Mouse (Mus musculus) kidney, postnatal 14 days (tissue): Measurements from ENCODE around the gene Rimbp3.
"Not testable (repeated sequence)": the region's sequence is repeated elsewhere in the genome, so short reads cannot be mapped to it uniquely, and the experiment has no call there.

Experiments
- DNase-seq: peaks from one replicate; pipeline ENCODE4 v3.0.0; 2022; ENCODE audit warnings: mixed read lengths

Rimbp3 gene

GRCm38 (mm10) chr16:17208389-17209361, at the start of gene Rimbp3:
Gene Rimbp3 (plus strand): TSS chr16:17208603.
- peak; percentile 89 for DNase-seq

DNA sequence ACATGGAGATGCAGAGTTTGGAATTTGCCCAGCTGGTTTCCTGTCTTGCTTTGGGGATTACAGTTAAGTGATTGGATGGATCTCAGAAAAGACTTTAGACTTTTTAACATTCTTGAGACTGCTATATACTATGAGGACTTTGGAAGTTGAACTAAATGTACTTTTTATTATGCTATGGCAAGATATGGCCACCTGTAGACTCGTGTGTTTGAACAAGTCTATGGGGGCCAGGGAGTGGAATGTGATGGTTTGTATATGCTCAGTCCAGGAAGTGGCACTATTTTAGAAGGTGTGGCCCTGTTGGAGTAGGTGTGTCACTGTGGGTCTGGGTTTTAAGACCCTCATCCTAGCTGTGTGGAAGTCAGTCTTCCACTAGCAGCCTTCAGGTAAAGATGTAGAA, 42.9 kb upstream of the Rimbp3 start:
- DNase-seq = not testable (repeated sequence)

DNA sequence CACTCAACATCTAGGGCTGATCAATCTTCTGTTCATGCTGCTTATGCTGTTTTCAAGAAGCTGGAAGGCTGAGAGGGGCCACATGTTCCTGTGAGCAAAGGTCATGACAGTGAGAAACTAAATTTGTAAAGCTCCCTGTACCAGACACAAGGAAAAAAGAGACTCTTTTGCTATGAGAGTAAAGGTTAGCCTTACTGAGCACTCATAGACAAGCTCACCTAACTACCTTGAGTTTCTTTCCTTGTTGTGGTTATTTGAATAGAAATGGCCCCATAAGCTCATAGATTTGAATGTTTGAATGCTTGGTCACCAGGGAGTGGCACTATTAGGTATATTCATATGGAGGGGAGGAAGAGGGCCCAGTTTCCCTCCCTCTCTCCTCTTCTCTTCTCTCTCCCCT, 41.2 kb upstream of the Rimbp3 start:
- no peak for DNase-seq

GRCm38 (mm10) chr16:17168049-17168448, 40.4 kb upstream of the Rimbp3 start:
- no peak for DNase-seq

DNA sequence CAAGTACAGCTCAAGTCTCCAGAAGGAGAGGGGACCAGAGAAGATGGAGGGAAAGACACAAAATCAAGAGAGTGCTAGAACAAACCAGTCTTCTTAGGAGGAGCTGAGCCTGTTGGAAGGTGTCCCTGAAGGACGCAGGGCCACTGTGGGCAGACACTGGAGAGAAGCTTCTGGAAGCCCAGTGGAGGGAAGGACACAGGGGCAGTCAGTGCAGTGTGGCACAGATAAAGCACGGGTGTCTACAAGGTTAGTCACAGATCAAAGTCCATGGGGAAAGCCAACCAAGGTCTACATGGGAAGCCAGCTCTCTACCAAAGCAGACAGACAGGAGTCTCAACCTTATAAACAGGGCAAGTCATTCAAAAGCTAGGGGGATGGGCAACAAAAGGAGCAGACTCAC, 32.6 kb upstream of the Rimbp3 start:
- no peak for DNase-seq

- no peak for DNase-seq
Observed at GRCm38 (mm10) chr16:17177623-17178170, 30.7 kb upstream of the Rimbp3 start.

GRCm38 (mm10) chr16:17179706-17180105, 28.7 kb upstream of the Rimbp3 start:
- DNase-seq = no peak

DNA sequence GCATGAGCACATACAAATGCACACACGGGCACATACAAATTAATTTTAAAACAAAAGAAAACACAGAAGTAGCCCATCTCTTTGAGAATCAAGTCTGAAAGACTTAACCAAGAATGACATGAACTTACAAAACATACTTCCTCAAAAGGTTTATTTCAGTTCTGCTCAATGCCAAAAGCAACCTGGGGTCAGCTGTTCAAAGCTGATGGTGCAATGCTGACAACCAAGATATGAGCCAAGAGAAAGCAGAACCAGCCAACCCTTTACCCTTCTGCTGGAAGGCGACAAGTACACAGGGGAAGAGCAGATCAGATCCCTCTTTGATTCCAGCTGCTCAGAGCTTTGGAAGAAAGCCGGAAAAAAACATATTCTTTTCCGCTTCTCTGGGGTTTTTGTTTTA, 27.0 kb upstream of the Rimbp3 start:
- DNase-seq = no peak

- DNase-seq = no peak
Observed at GRCm38 (mm10) chr16:17182136-17182535, 26.3 kb upstream of the Rimbp3 start.

GRCm38 (mm10) chr16:17183003-17183402, 25.4 kb upstream of the Rimbp3 start:
- no peak for DNase-seq

DNA sequence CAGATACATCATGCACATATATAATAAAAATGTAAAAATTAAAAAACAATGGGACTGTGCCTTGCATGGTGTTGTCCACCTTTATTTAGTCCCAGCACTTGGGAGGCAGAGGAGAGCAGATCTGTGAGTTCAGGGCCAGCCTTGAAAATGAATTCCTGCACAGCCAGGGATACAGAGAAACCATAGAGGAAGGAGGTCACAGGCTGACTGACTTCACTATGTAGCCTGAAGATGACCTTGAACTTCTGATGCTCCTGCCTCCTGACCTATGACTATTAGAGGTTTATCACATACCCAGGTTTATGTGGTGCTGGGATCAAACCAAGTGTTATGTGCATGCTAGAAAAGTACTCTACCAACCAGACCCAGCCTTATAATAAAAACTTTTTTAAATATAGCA, 22.9 kb upstream of the Rimbp3 start:
- no peak for DNase-seq

DNA sequence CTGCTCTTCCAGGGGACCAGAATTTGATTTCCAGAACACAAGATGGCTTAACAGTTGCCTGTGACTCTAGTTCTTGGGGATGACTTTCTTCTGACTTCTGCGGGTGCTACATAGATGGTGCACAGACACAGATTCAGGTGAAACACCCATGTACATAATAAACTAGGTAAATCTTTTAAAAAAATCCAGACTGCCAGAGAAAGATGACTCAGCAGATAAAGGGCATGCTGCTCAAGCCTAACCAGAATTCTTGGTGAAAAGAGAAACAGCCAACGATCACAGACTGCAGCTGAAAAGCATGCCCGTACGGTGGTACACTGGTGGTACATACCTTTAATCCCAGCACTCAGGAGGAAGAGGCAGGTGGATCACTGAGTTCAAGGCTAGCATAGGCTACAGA, 14.6 kb upstream of the Rimbp3 start:
- DNase-seq = no peak

GRCm38 (mm10) chr16:17200121-17200952, 8.1 kb upstream of the Rimbp3 start:
- DNase-seq = no peak

DNA sequence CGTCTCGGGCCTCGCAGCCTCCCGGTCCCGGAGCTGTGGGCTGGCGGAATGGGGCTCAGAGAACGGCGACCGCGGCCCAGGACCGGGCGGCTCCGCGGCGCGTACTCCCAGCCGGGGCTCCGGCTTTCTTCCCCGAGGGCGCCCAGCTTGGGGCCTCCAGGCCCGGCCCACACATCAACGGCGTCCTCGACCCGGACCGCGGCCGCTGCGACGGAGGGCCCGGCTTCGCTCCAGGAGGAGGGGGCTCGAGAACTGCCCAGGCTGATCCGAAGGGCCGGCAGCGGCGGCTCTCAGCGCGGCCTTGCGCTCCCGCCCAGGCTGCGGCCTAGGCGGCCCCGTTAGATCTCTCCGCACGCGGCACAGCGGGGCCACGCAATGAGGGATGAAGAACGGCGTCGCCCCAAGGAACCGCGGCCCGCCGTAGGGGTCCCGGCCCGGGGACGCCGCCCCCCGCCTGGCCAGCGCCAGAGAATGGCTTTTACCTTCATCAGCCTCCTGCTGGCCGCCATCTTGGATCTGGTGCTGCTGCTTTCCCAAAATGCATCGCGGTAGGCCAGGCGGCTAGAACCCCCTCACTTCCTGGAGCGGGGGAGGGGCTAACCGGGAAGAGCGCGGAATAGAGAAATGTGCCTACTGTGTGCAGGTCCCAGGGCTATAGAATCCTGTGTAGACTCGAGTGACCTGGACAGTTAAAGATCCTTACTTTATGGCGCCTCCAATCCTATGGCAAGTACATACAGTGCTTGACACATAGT, 7.3 kb upstream of the Rimbp3 start:
- peak; percentile 91 for DNase-seq

GRCm38 (mm10) chr16:17201977-17202376, 6.4 kb upstream of the Rimbp3 start:
- DNase-seq = no peak

DNA sequence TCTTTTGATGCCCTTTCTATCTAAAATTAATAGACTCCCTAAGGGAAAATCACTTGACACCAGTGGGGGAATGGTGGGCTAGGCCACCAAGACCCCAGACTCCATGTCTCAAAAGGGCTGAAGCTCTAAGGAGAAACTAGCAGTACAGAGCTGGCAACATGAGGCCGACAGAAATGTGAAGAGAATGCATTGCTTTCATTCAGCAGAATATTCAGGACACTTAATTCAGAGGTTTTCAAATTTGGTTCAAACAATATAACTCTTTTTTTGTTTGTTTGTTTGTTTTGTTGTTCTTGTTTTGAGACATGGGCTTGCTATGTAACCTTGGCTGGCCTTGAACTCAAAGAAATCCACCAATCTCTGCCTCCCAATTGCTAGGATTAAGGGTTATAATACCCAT, 5.9 kb upstream of the Rimbp3 start, which contains the start of gene Ube2l3:
Gene Ube2l3, minus strand, starts transcription at position 101 of the 400 bp plus-strand sequence.
- DNase-seq = no peak

DNA sequence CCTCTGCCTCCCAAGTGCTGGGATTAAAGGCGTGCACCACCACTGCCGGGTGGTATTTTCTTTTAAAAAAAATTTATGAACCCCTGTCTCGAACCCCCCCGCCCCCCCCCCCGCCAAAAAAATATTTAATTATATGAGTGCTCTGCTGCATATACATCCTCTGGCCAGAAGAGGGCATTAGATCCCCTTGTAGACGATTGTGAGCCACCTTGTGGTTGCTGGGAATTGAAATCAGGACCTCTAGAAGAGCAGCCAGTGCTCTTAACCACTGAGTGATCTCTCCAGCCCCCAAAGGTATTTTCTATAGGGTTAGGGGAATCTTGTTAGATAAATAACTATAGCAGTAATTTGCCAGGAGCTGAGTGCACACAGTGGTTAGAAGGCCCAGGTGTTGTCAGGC, 3.4 kb upstream of the Rimbp3 start:
- DNase-seq = peak; percentile 48

DNA sequence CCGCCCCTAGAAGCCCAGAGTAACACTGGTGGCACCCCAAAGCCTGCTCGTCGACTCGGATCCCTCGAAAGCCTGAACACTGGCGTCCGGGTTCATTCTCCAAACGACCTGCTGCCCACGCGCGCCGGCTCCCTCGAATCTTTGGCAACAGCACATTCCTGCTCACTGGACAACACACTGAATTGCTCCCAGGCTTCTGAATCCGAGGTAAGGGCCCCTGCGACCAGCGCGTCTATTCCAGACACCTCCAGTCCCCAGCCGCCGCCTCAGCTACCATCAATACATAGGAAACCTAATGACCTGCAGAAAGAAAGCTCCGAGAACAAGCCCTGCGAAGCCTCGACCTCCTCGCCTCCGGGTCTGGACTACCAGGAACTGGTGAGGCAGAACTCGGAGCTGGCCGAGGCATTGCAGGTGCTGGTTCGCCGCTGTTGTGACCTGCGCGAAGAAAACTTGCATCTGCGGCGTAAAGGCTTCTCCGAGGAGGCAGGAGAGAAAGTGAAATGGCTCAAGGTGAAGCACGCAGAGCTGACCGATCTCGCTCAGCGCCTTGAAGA, 1.1 kb downstream of the Rimbp3 start:
- no peak for DNase-seq

DNA sequence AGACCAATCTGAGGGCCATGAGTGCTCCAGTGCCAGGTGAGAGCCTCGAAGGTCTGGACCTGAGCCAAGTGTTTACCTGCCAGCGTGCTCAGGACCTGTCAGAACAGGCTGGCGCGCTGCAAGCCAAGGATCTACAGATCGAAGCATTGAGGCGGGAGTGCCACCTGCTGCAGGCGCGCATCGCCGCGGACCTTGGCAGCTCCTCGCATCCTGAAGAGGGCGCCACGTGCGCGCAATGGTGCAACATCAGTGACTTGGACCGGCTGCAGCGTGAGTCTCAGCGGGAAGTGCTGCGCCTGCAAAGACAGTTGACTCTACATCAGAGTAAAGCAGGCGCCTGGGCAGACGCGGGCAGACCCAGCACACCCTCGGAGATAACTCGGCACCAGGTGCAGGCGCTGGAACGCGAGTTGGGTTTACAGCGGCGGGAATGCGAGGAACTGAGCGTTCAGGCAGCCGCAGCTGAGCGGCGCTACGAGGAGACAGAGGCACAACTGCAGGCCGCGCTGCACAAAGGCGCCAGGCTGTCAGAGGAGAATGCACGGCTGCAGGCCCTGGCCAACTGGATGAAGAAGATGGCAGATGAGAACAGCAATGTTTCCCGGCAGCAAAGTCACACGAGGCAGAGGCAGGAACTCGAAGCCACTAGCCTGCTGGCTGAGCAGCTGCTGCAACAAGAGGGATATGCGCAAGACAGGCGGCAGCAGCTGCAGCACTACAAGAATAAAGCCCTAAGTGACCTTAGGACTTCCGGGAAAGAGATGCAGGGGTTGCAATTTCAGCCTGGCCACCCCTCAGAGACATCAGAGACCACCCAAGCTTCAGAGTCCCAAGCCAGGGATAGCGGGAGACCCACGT, 1.8 kb downstream of the Rimbp3 start:
- peak; percentile 94 for DNase-seq

DNA sequence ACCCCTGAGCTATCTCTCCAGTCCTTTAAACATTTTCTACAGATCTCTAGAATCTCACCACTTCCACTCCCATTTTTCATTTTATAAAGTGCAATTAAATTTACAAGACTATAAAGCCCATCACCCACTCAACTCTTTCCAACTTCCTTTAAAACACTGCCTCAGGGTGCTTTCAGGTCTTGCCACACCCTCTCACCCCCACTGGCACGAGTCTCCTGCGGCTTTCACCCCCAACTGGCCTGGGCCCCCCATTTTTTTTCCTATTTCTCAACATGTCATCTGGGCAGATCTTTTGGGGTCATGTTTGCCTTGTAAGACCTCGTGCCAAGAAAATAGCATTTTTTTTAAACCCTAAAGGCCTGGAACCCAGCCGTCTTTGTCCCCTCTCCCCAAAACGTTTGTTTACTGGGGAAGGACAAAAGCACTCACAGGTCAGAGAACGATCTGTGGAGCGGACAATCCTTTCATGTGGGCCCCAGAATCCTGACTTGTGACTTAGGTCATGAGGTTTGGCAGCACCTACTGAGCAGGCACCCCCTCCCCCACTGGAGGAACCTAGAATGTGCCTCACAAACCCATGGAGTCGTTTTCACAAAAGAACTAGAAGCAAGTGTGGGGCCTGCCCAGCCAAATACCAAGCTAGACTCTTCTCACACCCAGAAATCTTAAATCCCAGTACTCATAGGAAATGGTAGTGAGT, 8.7 kb downstream of the Rimbp3 start:
- no peak for DNase-seq
